ENCODE assay signal across 8 mouse cellular contexts in genomic region chr3:152821202-152821601, GRCm38 (mm10).
DNase-seq lines count a peak whose midpoint lies in the region; ATAC-seq and TF ChIP-seq lines count a peak whose summit lies in the region.

No protein-coding gene starts in this region.

- H3K4me1 ChIP-seq in heart, embryonic 11.5 days (ENCODE audit: control insufficient read depth, insufficient read depth, low read length) = no peaks in the 10 kb centered on the region

- H3K4me2 ChIP-seq in heart, embryonic 11.5 days = no peak overlapping the region
- no peak overlapping the region for H3K4me2 ChIP-seq in myocyte (ENCODE audit: low read depth)

- H3K79me2 ChIP-seq in myocyte (ENCODE audit: control insufficient read depth, insufficient read depth) = no peaks in the 10 kb centered on the region

- H3K27me3 ChIP-seq in heart, embryonic 11.5 days (ENCODE audit: control insufficient read depth, insufficient read depth, low read length) = no peaks in the 10 kb centered on the region
- no peaks in the 10 kb centered on the region for H3K27me3 ChIP-seq in myocyte (ENCODE audit: control insufficient read depth, insufficient read depth, insufficient read length)

- peak; percentile 41 to 67 for DNase-seq in heart, adult 18-20 months
- peak; percentile 73 for DNase-seq in adipocyte (ENCODE audit: low spot score)
- peak; percentile 63 for DNase-seq in gastrocnemius, postnatal 14 days
- DNase-seq in kidney, postnatal 10 days = peak; percentile 91
- DNase-seq in urinary bladder, postnatal 36 days (ENCODE audit: low spot score in 2 of 2) = peak; percentile 44 to 50
- no peak for DNase-seq in layer of hippocampus, adult 18-20 months (ENCODE audit: low spot score in 2 of 2)

- no peaks in the 10 kb centered on the region for H3K36me3 ChIP-seq in heart, embryonic 11.5 days (ENCODE audit: control insufficient read depth, insufficient read depth, low read length)
- no peaks in the 10 kb centered on the region for H3K36me3 ChIP-seq in myocyte (ENCODE audit: control insufficient read depth, insufficient read depth)

- H3K9me3 ChIP-seq in heart, embryonic 11.5 days (replicated peaks; ENCODE audit: control insufficient read depth, low read length) = no peaks in the 10 kb centered on the region

- no peak for ATAC-seq in heart, embryonic 11.5 days (replicated peaks; ENCODE audit: insufficient number of reproducible peaks, low FRiP score, low TSS enrichment)

- no peak for TF ChIP-seq POLR2A in myocyte (IDR thresholded peaks at IDR 0.05; ENCODE audit: insufficient read length, low read depth)

- H3K27ac ChIP-seq in heart, embryonic 11.5 days (ENCODE audit: low read depth, low read length) = no peak overlapping the region

- intact Hi-C loops in gastrocnemius, postnatal 14 days (cut with DNase I; ENCODE audit: low total_unique reads) = no loop called here

- H3ac ChIP-seq in myocyte (ENCODE audit: control insufficient read depth, insufficient read length) = no peak overlapping the region

- H3K4me3 ChIP-seq in heart, embryonic 11.5 days (ENCODE audit: low read depth, low read length) = no peak overlapping the region
- H3K4me3 ChIP-seq in myocyte = no peak overlapping the region

- no peak overlapping the region for H3K9ac ChIP-seq in heart, embryonic 11.5 days (ENCODE audit: low read depth, low read length)

- 55% methylated on average over 14 of the region's 14 CpGs for WGBS in heart, embryonic 11.5 days (ENCODE audit: insufficient replicate concordance)

TF ChIP-seq in myocyte, 11 proteins besides CTCF, POLR2A, EP300 and RAD21:
- TF ChIP-seq TCF12 (IDR thresholded peaks at IDR 0.05; ENCODE audit: insufficient read depth, poor library complexity, severe bottlenecking) (no peak), REST (IDR thresholded peaks at IDR 0.05; ENCODE audit: insufficient read depth, insufficient read length) (peak; percentile 93), MAX (IDR thresholded peaks at IDR 0.05; ENCODE audit: low read depth) (peak; percentile 80)

Comparison
In these comparisons a context has a peak if more than half of its experiments do, and no peak if none do; other contexts are left out.
1. DNase-seq: peak in heart, adult 18-20 months (2 of 2), adipocyte (single experiment), gastrocnemius, postnatal 14 days (single experiment), kidney, postnatal 10 days (single experiment) and urinary bladder, postnatal 36 days (2 of 2); none in layer of hippocampus, adult 18-20 months (0 of 2).